Mouse (Mus musculus) liver, postnatal 0 days (tissue): ENCODE measurements around the gene Tlk1. TPM values are rescaled to one million over a fixed set of nuclear protein-coding genes. Genes with fewer than 3 reads are reported as not detected.

Experiments used
- ATAC-seq: fragments of 200-750 bp; cut with Nextera tagmentation; 2 replicates; pipeline ENCODE4 v1.8.0; 2017; ENCODE audit warnings: mild to moderate bottlenecking, moderate library complexity
- DNase-seq: peaks from one replicate; pipeline ENCODE4 v3.0.0-alpha.2; 2016
- H3K27ac ChIP-seq: fragments of 300-500 bp; sonication (generic); 2 replicates; pipeline ENCODE4 v1.5.1; 2014; ENCODE audit warnings: antibody characterized with exemption, moderate library complexity, mild to moderate bottlenecking, low read depth
- H3K27me3 ChIP-seq: fragments of 300-500 bp; sonication (generic); 2 replicates; pipeline ENCODE4 v1.6.1; 2014; ENCODE audit warnings: low read length, control low read depth, mixed read lengths; ENCODE audit not compliant: insufficient read depth
- H3K36me3 ChIP-seq: fragments of 300-500 bp; sonication (generic); replicated peaks from 2 replicates; pipeline ENCODE4 v1.6.1; 2014; ENCODE audit warnings: mild to moderate bottlenecking, control low read depth, low read length, moderate library complexity, mixed read lengths; ENCODE audit not compliant: insufficient read depth
- H3K4me1 ChIP-seq: fragments of 300-500 bp; sonication (generic); 2 replicates; pipeline ENCODE4 v1.6.1; 2014; ENCODE audit warnings: antibody characterized with exemption, mild to moderate bottlenecking, control low read depth; ENCODE audit not compliant: insufficient read depth
- H3K4me2 ChIP-seq: fragments of 300-500 bp; sonication (generic); 2 replicates; pipeline ENCODE4 v1.6.1; 2014; ENCODE audit warnings: low read depth, mild to moderate bottlenecking, low read length, moderate library complexity, mixed read lengths
- H3K4me3 ChIP-seq: fragments of 300-500 bp; sonication (generic); 2 replicates; pipeline ENCODE4 v1.5.1; 2014; ENCODE audit warnings: low read depth, low read length
- H3K9ac ChIP-seq: fragments of 300-500 bp; sonication (generic); replicated peaks from 2 replicates; pipeline ENCODE4 v1.6.1; 2014; ENCODE audit warnings: mild to moderate bottlenecking, moderate library complexity
- H3K9me3 ChIP-seq: fragments of 300-500 bp; sonication (generic); 2 replicates; pipeline ENCODE4 v1.6.1; 2016; ENCODE audit warnings: mild to moderate bottlenecking, control low read depth, low read length, mixed read lengths
- CTCF ChIP-seq: sonication (generic); IDR thresholded peaks from 2 replicates; pipeline ENCODE4 v1.5.1; 2016; ENCODE audit warnings: antibody characterized with exemption, low read depth
- EP300 ChIP-seq: IDR thresholded peaks from 2 replicates; pipeline ENCODE4 v1.6.1; 2016; ENCODE audit warnings: antibody characterized with exemption, low read depth, mild to moderate bottlenecking
- WGBS: fragments of 180-500 bp; shearing (Covaris S2); extraction: QIAGEN DNeasy Blood & Tissue Kit; methylation state at CpG from one replicate; pipeline ENCODE4 v1.1.7; 2014; ENCODE audit not compliant: insufficient replicate concordance; 5-methylcytosine and 5-hydroxymethylcytosine counted together
- polyA plus RNA-seq: library from polyadenylated mRNA; unstranded; fragments of >200 nt; fragmentation: Nextera tagmentation; extraction: Ambion mirVana; gene quantifications from 2 replicates; pipeline ENCODE4 v1.2.1, GENCODE M21; 2015

Gene Tlk1
- polyA plus RNA-seq, 1 experiment from 2014 or later: 25.3 TPM

DNA sequence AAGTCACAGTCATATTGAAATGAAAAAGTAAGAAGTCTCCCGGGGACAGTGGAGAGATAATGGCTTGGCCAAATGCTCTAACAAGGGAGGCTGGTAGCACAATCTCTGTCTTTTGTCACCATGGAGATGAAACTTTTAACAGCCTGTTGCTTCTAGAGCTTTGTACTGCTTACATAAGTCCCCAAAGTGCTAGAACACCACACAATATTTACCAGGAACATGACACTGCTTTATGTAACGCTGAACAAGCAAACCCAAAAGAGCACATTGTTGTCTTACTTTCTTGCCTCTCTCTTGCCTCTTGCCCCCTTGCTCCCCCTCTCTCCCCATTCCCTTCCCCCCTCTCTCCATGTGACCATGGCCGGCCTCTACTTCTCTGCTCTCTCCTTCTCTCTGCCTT is 41.7 kb upstream of the Tlk1 start:
- WGBS: 76% methylated on average over 3 of the region's 3 CpGs

DNA sequence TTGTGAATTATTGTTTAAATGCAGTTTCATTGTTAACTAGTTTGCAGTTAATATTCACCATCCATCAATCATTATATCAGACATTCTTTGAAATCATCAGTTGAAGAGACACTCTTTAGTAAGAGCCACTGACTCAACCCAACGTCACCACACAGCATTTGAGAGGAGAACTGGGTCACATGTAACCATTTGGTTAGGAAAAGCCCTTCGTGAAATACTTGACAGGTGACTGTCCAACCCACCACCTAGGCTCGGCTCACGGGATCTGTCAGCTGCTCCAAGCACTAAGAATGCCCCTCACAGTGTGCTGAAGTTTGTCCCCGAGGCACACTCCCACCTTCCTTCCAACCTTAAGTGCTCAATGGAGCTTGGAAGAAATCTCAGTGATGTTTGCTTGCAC is 37.4 kb upstream of the Tlk1 start:
- Histone ChIP-seq H3K9ac (no peak overlapping the region), H3K4me3 (no peak overlapping the region), H3K36me3 (no peaks in the 10 kb centered on the region), H3K27me3 (no peaks in the 10 kb centered on the region), H3K27ac (no peak overlapping the region), H3K4me2 (no peak overlapping the region), H3K4me1 (no peaks in the 10 kb centered on the region), H3K9me3 (no peaks in the 10 kb centered on the region)
- no peak for DNase-seq
- TF ChIP-seq EP300: no peak
- TF ChIP-seq CTCF: no peak
- ATAC-seq: no peak
- 79% methylated on average over 5 of the region's 5 CpGs for WGBS

More for the DNA sequence above, 41.7 kb upstream of the Tlk1 start:
- DNase-seq (no peak), ATAC-seq (no peak)
- Histone ChIP-seq H3K36me3 (no peaks in the 10 kb centered on the region), H3K4me1 (peaks cover 4% of the 10 kb centered on the region; the same call in 1 of the 2 replicates), H3K9me3 (no peaks in the 10 kb centered on the region), H3K4me3 (no peak overlapping the region), H3K9ac (no peak overlapping the region), H3K27me3 (no peaks in the 10 kb centered on the region), H3K27ac (no peak overlapping the region), H3K4me2 (no peak overlapping the region)
- no peak for TF ChIP-seq CTCF

DNA sequence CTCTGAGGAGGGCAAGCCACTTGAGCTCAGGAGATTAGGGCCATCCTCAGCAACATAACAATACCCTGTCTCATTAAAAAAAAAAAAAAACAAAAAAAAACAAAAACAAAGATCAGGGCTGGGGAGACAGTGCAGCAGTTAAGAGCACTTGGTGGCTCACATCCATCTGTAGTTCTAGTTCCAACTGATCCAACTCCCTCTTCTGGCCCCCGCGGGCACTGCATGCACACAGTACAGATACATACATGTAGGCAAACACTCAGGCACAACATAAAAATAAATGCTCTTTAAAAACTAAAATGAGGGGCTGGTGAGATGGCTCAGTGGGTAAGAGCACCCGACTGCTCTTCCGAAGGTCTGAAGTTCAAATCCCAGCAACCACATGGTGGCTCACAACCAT is 34.2 kb upstream of the Tlk1 start:
- H3K9ac ChIP-seq: no peak overlapping the region
- DNase-seq (peak; percentile 30), ATAC-seq (no peak)
- no peaks in the 10 kb centered on the region for H3K36me3 ChIP-seq
- WGBS: 87% methylated on average over 4 of the region's 4 CpGs
- no peaks in the 10 kb centered on the region for H3K27me3 ChIP-seq
- H3K4me2 ChIP-seq: no peak overlapping the region
- H3K27ac ChIP-seq: no peak overlapping the region
- no peak overlapping the region for H3K4me3 ChIP-seq
- TF ChIP-seq CTCF (peak; percentile 42), EP300 (no peak)
- H3K4me1 ChIP-seq: no peaks in the 10 kb centered on the region
- H3K9me3 ChIP-seq: no peaks in the 10 kb centered on the region

GRCm38 (mm10) chr2:70856971-70857370 is 31.4 kb upstream of the Tlk1 start:
- Histone ChIP-seq H3K4me1 (no peaks in the 10 kb centered on the region), H3K27me3 (no peaks in the 10 kb centered on the region), H3K4me2 (no peak overlapping the region), H3K36me3 (no peaks in the 10 kb centered on the region), H3K4me3 (no peak overlapping the region), H3K9me3 (no peaks in the 10 kb centered on the region), H3K9ac (no peak overlapping the region), H3K27ac (no peak overlapping the region)
- ATAC-seq (no peak), DNase-seq (no peak)
- TF ChIP-seq CTCF: no peak
- no peak for TF ChIP-seq EP300
- 77% methylated on average over 3 of the region's 3 CpGs for WGBS

GRCm38 (mm10) chr2:70854231-70854888 is 28.8 kb upstream of the Tlk1 start:
- ATAC-seq (no peak), DNase-seq (no peak)
- H3K27ac ChIP-seq: no peak overlapping the region
- H3K9me3 ChIP-seq: no peaks in the 10 kb centered on the region
- TF ChIP-seq EP300 (no peak), CTCF (no peak)
- H3K27me3 ChIP-seq: no peaks in the 10 kb centered on the region
- 56% methylated on average over 8 of the region's 8 CpGs for WGBS
- no peak overlapping the region for H3K4me3 ChIP-seq
- H3K4me1 ChIP-seq: no peaks in the 10 kb centered on the region
- no peaks in the 10 kb centered on the region for H3K36me3 ChIP-seq
- no peak overlapping the region for H3K9ac ChIP-seq
- no peak overlapping the region for H3K4me2 ChIP-seq

- H3K9me3 ChIP-seq: no peaks in the 10 kb centered on the region
- no peaks in the 10 kb centered on the region for H3K36me3 ChIP-seq
- no peak overlapping the region for H3K9ac ChIP-seq
- no peaks in the 10 kb centered on the region for H3K4me1 ChIP-seq
- no peaks in the 10 kb centered on the region for H3K27me3 ChIP-seq
- H3K4me3 ChIP-seq: no peak overlapping the region
- WGBS: 69% methylated on average over 7 of the region's 7 CpGs
- H3K4me2 ChIP-seq: no peak overlapping the region
- TF ChIP-seq EP300 (no peak), CTCF (no peak)
- no peak for DNase-seq
- H3K27ac ChIP-seq: no peak overlapping the region
- no peak for ATAC-seq
Measured at GRCm38 (mm10) chr2:70853329-70853728, 27.8 kb upstream of the Tlk1 start.
